ENCODE assay signal across 18 mouse cellular contexts in genomic region chr7:138061116-138061515, GRCm38 (mm10).
DNase-seq lines count a peak whose midpoint lies in the region; ATAC-seq and TF ChIP-seq lines count a peak whose summit lies in the region.
"Had no signal": no experiment of that assay in that cellular context is flagged by ENCODE, and none has a peak within 500 bp of the region (broad histone marks: within the 10 kb centered on the region; RNA-seq: fewer than 3 reads in every experiment).

No protein-coding gene starts in this region.

- TF ChIP-seq POLR2A in brain, embryonic 14.5 days (IDR thresholded peaks at IDR 0.05; ENCODE audit: borderline replicate concordance, extremely low read depth, insufficient read depth, insufficient read length, poor library complexity, severe bottlenecking), result no peak

- H3K4me3 ChIP-seq in hindbrain, embryonic 11.5 days (ENCODE audit: low read depth, low read length), result no peak overlapping the region
- H3K4me3 ChIP-seq in hindbrain, embryonic 14.5 days (replicated peaks; ENCODE audit: low read length), result no peak overlapping the region
- H3K4me3 ChIP-seq in limb, embryonic 10.5 days, result no peak overlapping the region
- H3K4me3 ChIP-seq: forebrain, embryonic 15.5 days; gastrocnemius, adult 2 months; heart, adult 2 months had no signal

- no peaks in the 10 kb centered on the region for H3K4me1 ChIP-seq in hindbrain, embryonic 11.5 days (replicated peaks; ENCODE audit: control insufficient read depth, insufficient read depth, low read length)
- H3K4me1 ChIP-seq in hindbrain, embryonic 14.5 days (replicated peaks; ENCODE audit: control insufficient read depth, insufficient read depth, low read length), result no peaks in the 10 kb centered on the region
- peaks cover 7% of the 10 kb centered on the region for H3K4me1 ChIP-seq in limb, embryonic 10.5 days
- H3K4me1 ChIP-seq: forebrain, embryonic 15.5 days had no signal

- no peak overlapping the region for H3K9ac ChIP-seq in hindbrain, embryonic 11.5 days (ENCODE audit: low read depth, low read length)
- no peak overlapping the region for H3K9ac ChIP-seq in hindbrain, embryonic 14.5 days
- H3K9ac ChIP-seq: forebrain, embryonic 15.5 days; lung, embryonic 14.5 days had no signal

- no peak for ATAC-seq in hindbrain, embryonic 11.5 days (ENCODE audit: low FRiP score)
- no peak for ATAC-seq in hindbrain, embryonic 14.5 days (ENCODE audit: low FRiP score)
- ATAC-seq: forebrain, embryonic 15.5 days; Patski had no signal

- WGBS in hindbrain, embryonic 11.5 days, result 11% methylated on average over 7 of the region's 7 CpGs
- WGBS in hindbrain, embryonic 14.5 days, result 15% methylated on average over 7 of the region's 7 CpGs
- WGBS in limb, embryonic 10.5 days, result 10% methylated on average over 7 of the region's 7 CpGs

- DNase-seq in hindbrain, embryonic 11.5 days (ENCODE audit: low spot score), result peak; percentile 35
- no peak for DNase-seq in hindbrain, embryonic 14.5 days (ENCODE audit: low spot score)
- DNase-seq in adrenal gland, adult 18-20 months (ENCODE audit: low spot score in 2 of 2), result peak; percentile 9 to 27
- peak; percentile 15 for DNase-seq in brain, embryonic 14.5 days (ENCODE audit: low read depth)
- DNase-seq in limb, embryonic 10.5 days (ENCODE audit: low spot score), result peak; percentile 35
- no peak for DNase-seq in thymus, postnatal 0 days (ENCODE audit: low spot score)
- DNase-seq in frontal cortex, postnatal 36 days (ENCODE audit: low spot score in 2 of 2), result no peak
- no peak for DNase-seq in urinary bladder, adult 18-20 months (ENCODE audit: low spot score in 2 of 2)
- DNase-seq: cerebellum, postnatal 36 days; gastrocnemius, adult 2 months; heart, adult 2 months; layer of hippocampus, adult 9-11 months; lung, embryonic 14.5 days; right cerebral cortex, postnatal 25 days had no signal

- no peak overlapping the region; the same call in 1 of the 2 replicates for H3K27ac ChIP-seq in hindbrain, embryonic 11.5 days (ENCODE audit: low read depth, low read length)
- no peak overlapping the region for H3K27ac ChIP-seq in hindbrain, embryonic 14.5 days
- no peak overlapping the region for H3K27ac ChIP-seq in limb, embryonic 10.5 days
- H3K27ac ChIP-seq: forebrain, embryonic 15.5 days; gastrocnemius, adult 2 months; heart, adult 2 months; kidney, postnatal 0 days had no signal

- no peaks in the 10 kb centered on the region for H3K36me3 ChIP-seq in hindbrain, embryonic 11.5 days (ENCODE audit: control insufficient read depth, insufficient read depth, low read length)
- no peaks in the 10 kb centered on the region for H3K36me3 ChIP-seq in hindbrain, embryonic 14.5 days (replicated peaks; ENCODE audit: control insufficient read depth, insufficient read depth)
- H3K36me3 ChIP-seq in limb, embryonic 10.5 days, result no peaks in the 10 kb centered on the region
- H3K36me3 ChIP-seq: forebrain, embryonic 15.5 days had no signal

- no peak for TF ChIP-seq CTCF in brain, embryonic 14.5 days (IDR thresholded peaks at IDR 0.05; ENCODE audit: borderline replicate concordance, extremely low read depth, insufficient read depth, insufficient read length)

- no peaks in the 10 kb centered on the region for H3K27me3 ChIP-seq in hindbrain, embryonic 11.5 days (ENCODE audit: control insufficient read depth, insufficient read depth, low read length)
- no peaks in the 10 kb centered on the region for H3K27me3 ChIP-seq in hindbrain, embryonic 14.5 days (ENCODE audit: control insufficient read depth, insufficient read depth, low read length)
- H3K27me3 ChIP-seq in limb, embryonic 10.5 days (ENCODE audit: low read depth, poor library complexity, severe bottlenecking), result no peaks in the 10 kb centered on the region
- H3K27me3 ChIP-seq: forebrain, embryonic 15.5 days; Patski had no signal

- no peaks in the 10 kb centered on the region for H3K9me3 ChIP-seq in hindbrain, embryonic 11.5 days (ENCODE audit: control insufficient read depth, low read length)
- no peaks in the 10 kb centered on the region for H3K9me3 ChIP-seq in hindbrain, embryonic 14.5 days (ENCODE audit: control insufficient read depth, low read length)
- no peaks in the 10 kb centered on the region for H3K9me3 ChIP-seq in limb, embryonic 10.5 days (replicated peaks)
- H3K9me3 ChIP-seq: forebrain, embryonic 15.5 days had no signal

- no peak overlapping the region for H3K4me2 ChIP-seq in hindbrain, embryonic 11.5 days (replicated peaks; ENCODE audit: low read depth, low read length)
- H3K4me2 ChIP-seq in hindbrain, embryonic 14.5 days (replicated peaks), result no peak overlapping the region
- H3K4me2 ChIP-seq: forebrain, embryonic 15.5 days; liver, embryonic 11.5 days; lung, embryonic 14.5 days had no signal

Comparison
In these comparisons a context has a peak if more than half of its experiments do, and no peak if none do; other contexts are left out.
1. DNase-seq: peak in hindbrain, embryonic 11.5 days (single experiment), adrenal gland, adult 18-20 months (2 of 2), brain, embryonic 14.5 days (single experiment) and limb, embryonic 10.5 days (single experiment); none in hindbrain, embryonic 14.5 days (single experiment), thymus, postnatal 0 days (single experiment), frontal cortex, postnatal 36 days (0 of 2) and urinary bladder, adult 18-20 months (0 of 2).